Mouse (Mus musculus): ENCODE data around the gene Samhd1. TPM values are rescaled to one million over a fixed set of nuclear protein-coding genes. Genes with fewer than 3 reads are reported as not detected.

Gene Samhd1
- polyA plus RNA-seq (2012; rRNA removed; ENCODE audit: low replicate concordance): 45.1 and 45.5 TPM in 2 replicates

GRCm38 (mm10) chr2:157135014-157135413 lies at the start of gene Samhd1:
TSS of gene Samhd1 (minus strand) at chr2:157135265.

GRCm38 (mm10) chr2:157086796-157087195 lies 48.3 kb downstream of the Samhd1 start, which contains the start of gene Tldc2:
TSS of gene Tldc2 (plus strand) at chr2:157087055.

GRCm38 (mm10) chr2:157078793-157079700 lies 56.0 kb downstream of the Samhd1 start, which contains the start of gene Soga1:
TSS of gene Soga1 (minus strand) at chr2:157079254.

Other genes with a start within 250 kb of the Samhd1 start
- 0.20 and 0.66 TPM in 2 replicates for gene Sla2, start 248.1 kb downstream of the Samhd1 start, polyA plus RNA-seq (2012; rRNA removed; ENCODE audit: low replicate concordance)
- 60.9 and 80.4 TPM in 2 replicates for gene Ndrg3, start 143.2 kb downstream of the Samhd1 start, polyA plus RNA-seq (2012; rRNA removed; ENCODE audit: low replicate concordance)
- gene Dsn1, start 128.1 kb downstream of the Samhd1 start, polyA plus RNA-seq (2012; rRNA removed; ENCODE audit: low replicate concordance): 4.8 and 5.3 TPM in 2 replicates
- 10.4 and 20.6 TPM in 2 replicates for gene Soga1, start 56.0 kb downstream of the Samhd1 start, polyA plus RNA-seq (2012; rRNA removed; ENCODE audit: low replicate concordance)
- not detected in 2 replicates for gene Tldc2, start 48.2 kb downstream of the Samhd1 start, polyA plus RNA-seq (2012; rRNA removed; ENCODE audit: low replicate concordance)
- gene Rbl1, start 69.3 kb upstream of the Samhd1 start, polyA plus RNA-seq (2012; rRNA removed; ENCODE audit: low replicate concordance): 3.3 and 7.1 TPM in 2 replicates
- 284 and 285 TPM in 2 replicates for gene Rpn2, start 143.8 kb upstream of the Samhd1 start, polyA plus RNA-seq (2012; rRNA removed; ENCODE audit: low replicate concordance)
- 0.16 and 0.19 TPM in 2 replicates for gene Mroh8, start 144.3 kb upstream of the Samhd1 start, polyA plus RNA-seq (2012; rRNA removed; ENCODE audit: low replicate concordance)
- 0.43 TPM in 1 of 2 replicates, not detected in the other for gene Ghrh, start 212.2 kb upstream of the Samhd1 start, polyA plus RNA-seq (2012; rRNA removed; ENCODE audit: low replicate concordance)
- 97.6 and 107 TPM in 2 replicates for gene Manbal, start 232.3 kb upstream of the Samhd1 start, polyA plus RNA-seq (2012; rRNA removed; ENCODE audit: low replicate concordance)

Measured in subcutaneous adipose tissue, adult 2 months (tissue).